Comparison of ENCODE assay signal across 8 mouse cellular contexts in genomic region chr16:20516726-20517201, GRCm38 (mm10). TPM values are rescaled to one million over a fixed set of nuclear protein-coding genes. Genes with fewer than 3 reads are reported as not detected.
DNase-seq lines count a peak whose midpoint lies in the region; ATAC-seq and TF ChIP-seq lines count a peak whose summit lies in the region.

TSS of gene Dvl3 (plus strand) at chr16:20516982.

- WGBS in forebrain, embryonic 16.5 days, result under 1% methylated on average over 53 of the region's 55 CpGs
- WGBS in lung, embryonic 14.5 days, result under 1% methylated on average over 55 of the region's 55 CpGs

- H3K27ac ChIP-seq in ES-E14 (ENCODE audit: insufficient read depth, low read depth, low read length, poor library complexity, severe bottlenecking), result peak within 1 kb of the TSS; percentile 0; the same call in 1 of the 2 replicates
- peak within 1 kb of the TSS; percentile 90 for H3K27ac ChIP-seq in forebrain, embryonic 16.5 days (ENCODE audit: low read length)
- peak within 1 kb of the TSS; percentile 92 for H3K27ac ChIP-seq in layer of hippocampus, adult 2 months
- peak within 1 kb of the TSS; percentile 94 for H3K27ac ChIP-seq in lung, embryonic 14.5 days (ENCODE audit: low read depth)

- peak; percentile 68 for TF ChIP-seq CTCF in layer of hippocampus, adult 2 months (conservative IDR thresholded peaks at IDR 0.05)
- TF ChIP-seq CTCF in lung, embryonic 14.5 days (IDR thresholded peaks at IDR 0.05; ENCODE audit: low read depth), result peak; percentile 46

- no peaks in the 10 kb centered on the region for H3K9me3 ChIP-seq in ES-E14 (ENCODE audit: control insufficient read depth, insufficient read depth, low read depth, low read length)
- no peaks in the 10 kb centered on the region for H3K9me3 ChIP-seq in forebrain, embryonic 16.5 days (ENCODE audit: control insufficient read depth, low read length)
- H3K9me3 ChIP-seq in lung, embryonic 14.5 days (ENCODE audit: low read depth, low read length), result no peaks in the 10 kb centered on the region

- intact Hi-C loops in heart, postnatal 25 days (cut with DNase I), result loop anchor here (5.0 kb wide), 1 partner anchor 96 kb away; the partner anchor contains the start of genes Alg3, Eef1akmt4 and Gm49333

- no peaks in the 10 kb centered on the region; the same call in 1 of the 2 replicates for H3K36me3 ChIP-seq in ES-E14 (ENCODE audit: control insufficient read depth, insufficient read depth, low read length, poor library complexity, severe bottlenecking)
- H3K36me3 ChIP-seq in forebrain, embryonic 16.5 days (ENCODE audit: control insufficient read depth, insufficient read depth), result no peaks in the 10 kb centered on the region
- H3K36me3 ChIP-seq in lung, embryonic 14.5 days (ENCODE audit: insufficient read depth), result peaks cover 26% of the 10 kb centered on the region

- no peak for DNase-seq in ES-E14 (ENCODE audit: low read depth, low spot score)
- peak; percentile 91 to 94 for DNase-seq in cerebellum, adult 18-20 months
- peak; percentile 90 for DNase-seq in heart, postnatal 25 days (ENCODE audit: low spot score)
- peak; percentile 84 for DNase-seq in layer of hippocampus, adult 2 months (ENCODE audit: low spot score in 2 of 2)
- DNase-seq in lung, embryonic 14.5 days, result peak; percentile 97
- peak; percentile 88 for DNase-seq in testis, postnatal 14 days (ENCODE audit: low spot score)

- peak within 1 kb of the TSS; percentile 86 to 91 for H3K4me3 ChIP-seq in ES-E14 (ENCODE audit: insufficient read depth in 1 of 2, low read depth in 1 of 2, low read length in 2 of 2, poor library complexity in 1 of 2, severe bottlenecking in 1 of 2)
- peak within 1 kb of the TSS; percentile 98 for H3K4me3 ChIP-seq in forebrain, embryonic 16.5 days (replicated peaks; ENCODE audit: low read length)
- H3K4me3 ChIP-seq in layer of hippocampus, adult 2 months, result peak within 1 kb of the TSS; percentile 76
- H3K4me3 ChIP-seq in lung, embryonic 14.5 days (ENCODE audit: low read depth, low read length), result peak within 1 kb of the TSS; percentile 98

- in situ Hi-C loops in ES-E14 (cut with MboI; ENCODE audit: low sequenced_read_pairs in 2 of 2, unreplicated experiment in 2 of 2), result no loop called here

- no peaks in the 10 kb centered on the region for H3K27me3 ChIP-seq in forebrain, embryonic 16.5 days (replicated peaks; ENCODE audit: control insufficient read depth, insufficient read depth, low read length)
- H3K27me3 ChIP-seq in lung, embryonic 14.5 days (ENCODE audit: insufficient read depth, low read length), result no peaks in the 10 kb centered on the region

- peaks cover 0 to 2% of the 10 kb centered on the region in 2 experiments; a peak in 2 of 4 replicates for H3K4me1 ChIP-seq in ES-E14 (ENCODE audit: control insufficient read depth in 2 of 2, insufficient read depth in 2 of 2, low read length in 2 of 2, poor library complexity in 1 of 2)
- H3K4me1 ChIP-seq in forebrain, embryonic 16.5 days (replicated peaks; ENCODE audit: control insufficient read depth, insufficient read depth, low read length), result peaks cover 30% of the 10 kb centered on the region
- peaks cover 4% of the 10 kb centered on the region; the same call in 1 of the 2 replicates for H3K4me1 ChIP-seq in lung, embryonic 14.5 days (ENCODE audit: insufficient read depth)

- H3K4me2 ChIP-seq in forebrain, embryonic 16.5 days (ENCODE audit: low read length), result peak within 1 kb of the TSS; percentile 89
- peak within 1 kb of the TSS; percentile 71 for H3K4me2 ChIP-seq in lung, embryonic 14.5 days

- peak within 1 kb of the TSS; percentile 89 for H3K9ac ChIP-seq in ES-E14 (ENCODE audit: insufficient read depth, low read depth, low read length, poor library complexity, severe bottlenecking)
- peak within 1 kb of the TSS; percentile 99 for H3K9ac ChIP-seq in forebrain, embryonic 16.5 days (replicated peaks; ENCODE audit: low read depth, low read length)
- H3K9ac ChIP-seq in lung, embryonic 14.5 days, result peak within 1 kb of the TSS; percentile 95

- ATAC-seq in forebrain, embryonic 16.5 days, result peak; percentile 95
- peak; percentile 98 for ATAC-seq in lung, embryonic 14.5 days (ENCODE audit: insufficient read depth)
- ATAC-seq in neutrophil, adult 5-6 weeks (ENCODE audit: extremely low read depth, insufficient number of reproducible peaks, low FRiP score, poor library complexity, severe bottlenecking), result peak; percentile 77

TF ChIP-seq in ES-E14, 5 proteins besides CTCF, POLR2A, EP300 and RAD21:
- TF ChIP-seq HCFC1 (IDR thresholded peaks at IDR 0.05; ENCODE audit: borderline replicate concordance, insufficient read depth, low read length) (peak; percentile 57; the same call in 1 of the 2 replicates), ZC3H11A (IDR thresholded peaks at IDR 0.05; ENCODE audit: borderline replicate concordance, low read depth, low read length) (no peak)
TF ChIP-seq in ES-E14: peak in this region for 1.

RNA-seq across cellular contexts. Expression of gene Dvl3, which starts in this region (rescaled TPM):
- total RNA-seq in ES-E14 (2012; rRNA removed), result 10.6 and 10.8 TPM in 2 replicates
- polyA plus RNA-seq in forebrain, embryonic 16.5 days (2015; fragmentation: Nextera tagmentation; extraction: Ambion mirVana), result 30.6 and 37.0 TPM in 2 replicates
- 10 to 100 TPM; 44.9 to 46.8 TPM for total RNA-seq in heart, postnatal 25 days (2021)
- total RNA-seq in layer of hippocampus, adult 2 months (2021), result 10 to 100 TPM; 56.5 to 56.9 TPM
- 24.6 and 25.2 TPM in 2 replicates for polyA plus RNA-seq in lung, embryonic 14.5 days (2014; fragmentation: Nextera tagmentation; extraction: Ambion mirVana)
- 7.1 and 8.8 TPM in 2 replicates for total RNA-seq in neutrophil, adult 5-6 weeks (2017)

Comparison
In these comparisons a context has a peak if more than half of its experiments do, and no peak if none do; other contexts are left out.
1. H3K27ac ChIP-seq: peak in every context shown above with its lines; median percentile 94 in lung, embryonic 14.5 days; 92 in layer of hippocampus, adult 2 months; 90 in forebrain, embryonic 16.5 days; 0 in ES-E14.